Mouse (Mus musculus) lung, embryonic 14.5 days (tissue): ENCODE measurements at regions not wholly inside any gene's neighbourhood (a gene's known extent, or its start where the extent isn't known, plus 50 kb on each side); places are given as distances from the start of the nearest gene placed in this dataset.

ENCODE experiments used
- ATAC-seq: fragments of 200-750 bp; cut with Nextera tagmentation; 2 replicates; pipeline ENCODE4 v1.8.0; 2017; ENCODE audit warnings: mild to moderate bottlenecking, moderate TSS enrichment, moderate library complexity; ENCODE audit not compliant: insufficient read depth
- DNase-seq: peaks from one replicate; pipeline ENCODE4 v3.0.0-alpha.2; 2015
- H3K27ac ChIP-seq: fragments of 300-500 bp; sonication (generic); 2 replicates; pipeline ENCODE4 v1.5.1; 2014; ENCODE audit warnings: low read depth, mild to moderate bottlenecking, moderate library complexity
- H3K27me3 ChIP-seq: fragments of 300-500 bp; sonication (generic); 2 replicates; pipeline ENCODE4 v1.6.1; 2014; ENCODE audit warnings: low read length, control low read depth; ENCODE audit not compliant: insufficient read depth
- H3K36me3 ChIP-seq: fragments of 300-500 bp; sonication (generic); 2 replicates; pipeline ENCODE4 v1.6.1; 2014; ENCODE audit warnings: control low read depth; ENCODE audit not compliant: insufficient read depth
- H3K4me1 ChIP-seq: fragments of 300-500 bp; sonication (generic); 2 replicates; pipeline ENCODE4 v1.6.1; 2014; ENCODE audit warnings: antibody characterized with exemption, control low read depth; ENCODE audit not compliant: insufficient read depth
- H3K4me2 ChIP-seq: fragments of 300-500 bp; sonication (generic); 2 replicates; pipeline ENCODE4 v1.6.1; 2014; ENCODE audit warnings: mild to moderate bottlenecking
- H3K4me3 ChIP-seq: fragments of 300-500 bp; sonication (generic); 2 replicates; pipeline ENCODE4 v1.5.1; 2014; ENCODE audit warnings: low read depth, low read length
- H3K9ac ChIP-seq: fragments of 300-500 bp; sonication (generic); 2 replicates; pipeline ENCODE4 v1.6.1; 2014
- H3K9me3 ChIP-seq: fragments of 300-500 bp; sonication (generic); 2 replicates; pipeline ENCODE4 v1.6.1; 2016; ENCODE audit warnings: low read depth, low read length, control low read depth
- CTCF ChIP-seq: IDR thresholded peaks from 2 replicates; pipeline ENCODE4 v1.5.1; 2016; ENCODE audit warnings: antibody characterized with exemption, low read depth
- WGBS: fragments of 180-500 bp; shearing (Covaris S2); extraction: QIAGEN DNeasy Blood & Tissue Kit; methylation state at CpG from one replicate; pipeline ENCODE4 v1.1.7; 2014; 5-methylcytosine and 5-hydroxymethylcytosine counted together

GRCm38 (mm10) chr4:124484613-124485586, 125.7 kb downstream of the 3100002H09Rik start:
- no peaks in the 10 kb centered on the region for H3K36me3 ChIP-seq
- TF ChIP-seq CTCF, result no peak
- H3K27me3 ChIP-seq, result peaks cover 33% of the 10 kb centered on the region; the same call in 1 of the 2 replicates
- H3K9ac ChIP-seq, result no peak overlapping the region
- no peak overlapping the region for H3K27ac ChIP-seq
- 30% methylated on average over 19 of the region's 19 CpGs for WGBS
- peaks cover 12% of the 10 kb centered on the region; the same call in 1 of the 2 replicates for H3K9me3 ChIP-seq
- ATAC-seq (peak; percentile 52; the same call in 1 of the 2 replicates), DNase-seq (no peak)
- H3K4me3 ChIP-seq, result no peak overlapping the region
- 0 out of 2 replicates have a peak, but pooled peaks cover 3% of the 10 kb centered on the region for H3K4me1 ChIP-seq
- H3K4me2 ChIP-seq, result no peak overlapping the region

DNA sequence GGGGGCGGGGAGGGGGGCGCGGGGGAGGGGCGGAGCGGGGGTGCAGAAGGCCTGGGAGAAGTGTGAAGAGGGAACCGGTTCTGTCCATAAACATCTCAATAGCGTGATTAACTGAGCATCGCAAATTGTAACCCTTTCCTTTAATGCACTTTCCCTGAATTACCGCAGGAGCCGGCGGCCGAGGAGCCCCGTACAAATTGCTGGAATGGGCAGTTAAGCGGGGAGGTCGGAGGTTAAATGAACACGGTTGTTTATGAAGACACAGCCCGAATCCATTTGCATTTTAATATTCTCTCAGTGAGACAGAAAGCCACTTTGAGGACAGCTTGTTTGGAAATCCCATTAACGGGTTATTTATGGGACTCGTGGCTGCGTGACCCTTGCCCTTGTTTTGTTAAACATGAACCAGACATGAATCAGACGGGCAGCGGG, 132.7 kb downstream of the 3100002H09Rik start:
- H3K27ac ChIP-seq, result no peak overlapping the region
- no peaks in the 10 kb centered on the region for H3K36me3 ChIP-seq
- H3K4me3 ChIP-seq, result no peak overlapping the region
- H3K4me1 ChIP-seq, result no peaks in the 10 kb centered on the region
- WGBS, result 2% methylated on average over 22 of the region's 22 CpGs
- peak overlapping the region; percentile 37 for H3K4me2 ChIP-seq
- H3K9me3 ChIP-seq, result no peaks in the 10 kb centered on the region
- TF ChIP-seq CTCF, result no peak
- H3K27me3 ChIP-seq, result peaks cover 39% of the 10 kb centered on the region
- no peak overlapping the region for H3K9ac ChIP-seq
- ATAC-seq (no peak), DNase-seq (peak; percentile 73)

DNA sequence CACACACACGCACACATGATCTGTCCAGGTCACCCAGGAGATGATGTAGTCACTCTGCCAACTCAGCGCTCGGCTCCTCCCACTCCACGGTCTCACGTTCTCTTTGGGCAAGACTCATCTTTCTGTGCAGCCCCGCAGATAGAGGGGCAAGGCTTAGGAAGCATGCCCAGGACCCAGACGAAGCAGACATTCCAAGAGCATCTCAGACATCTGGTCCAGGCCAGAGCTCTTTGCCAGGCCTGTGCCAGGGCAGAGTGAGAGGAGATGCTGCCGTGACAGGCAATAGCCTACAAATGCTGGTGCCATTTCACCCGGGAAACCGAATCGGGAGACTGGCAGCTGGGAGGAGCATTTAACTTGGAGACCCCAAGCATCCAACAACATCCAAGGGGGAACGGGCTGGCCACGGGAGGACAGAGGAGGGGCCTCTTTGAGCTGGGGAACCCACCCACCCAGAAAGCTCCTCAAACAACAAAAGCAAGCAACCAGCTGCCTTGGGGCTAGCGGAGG, 133.2 kb downstream of the 3100002H09Rik start:
- DNase-seq (no peak), ATAC-seq (no peak)
- Histone ChIP-seq H3K36me3 (no peaks in the 10 kb centered on the region), H3K9ac (no peak overlapping the region), H3K4me1 (no peaks in the 10 kb centered on the region), H3K9me3 (no peaks in the 10 kb centered on the region), H3K27ac (no peak overlapping the region), H3K4me3 (no peak overlapping the region), H3K27me3 (peaks cover 41% of the 10 kb centered on the region), H3K4me2 (peak overlapping the region; percentile 37)
- WGBS, result 11% methylated on average over 14 of the region's 14 CpGs
- no peak for TF ChIP-seq CTCF

DNA sequence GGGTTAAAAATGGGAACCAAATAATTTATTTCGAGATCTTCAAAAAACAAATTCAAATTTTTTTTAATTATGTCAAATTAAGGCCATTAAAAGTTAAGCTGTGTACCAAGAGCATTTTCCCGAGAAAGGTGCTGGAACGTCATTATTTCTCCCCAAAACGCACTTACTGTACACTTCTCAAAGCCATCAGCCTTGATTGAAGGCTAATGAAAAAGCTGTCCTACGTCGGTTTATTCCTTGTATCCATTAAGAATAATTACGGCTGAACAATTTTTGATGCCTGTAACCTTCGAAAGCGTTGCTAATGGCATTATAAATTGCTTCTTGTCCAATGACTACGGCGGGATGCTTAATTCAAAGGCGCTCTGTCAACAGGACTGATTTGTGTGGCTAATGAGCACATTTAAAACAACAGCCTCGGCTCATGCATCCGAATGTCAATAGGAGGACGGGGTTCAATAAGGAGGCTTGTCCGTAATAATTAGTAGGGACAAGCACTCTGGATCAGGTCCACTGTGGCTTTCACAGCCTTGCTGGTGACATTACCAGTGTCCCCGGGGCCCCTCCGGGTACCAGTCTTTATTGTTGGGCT, 145.3 kb downstream of the 3100002H09Rik start:
- no peak overlapping the region for H3K27ac ChIP-seq
- no peak overlapping the region for H3K4me3 ChIP-seq
- no peaks in the 10 kb centered on the region for H3K9me3 ChIP-seq
- DNase-seq (no peak), ATAC-seq (no peak)
- H3K4me2 ChIP-seq, result no peak overlapping the region
- no peaks in the 10 kb centered on the region for H3K36me3 ChIP-seq
- no peak overlapping the region for H3K9ac ChIP-seq
- H3K4me1 ChIP-seq, result no peaks in the 10 kb centered on the region
- 0 out of 2 replicates have a peak, but pooled peaks cover 3% of the 10 kb centered on the region for H3K27me3 ChIP-seq
- TF ChIP-seq CTCF, result no peak
- 82% methylated on average over 18 of the region's 18 CpGs for WGBS

- Histone ChIP-seq H3K4me3 (no peak overlapping the region), H3K27me3 (0 out of 2 replicates have a peak, but pooled peaks cover 5% of the 10 kb centered on the region), H3K4me2 (no peak overlapping the region), H3K9me3 (no peaks in the 10 kb centered on the region), H3K27ac (no peak overlapping the region), H3K9ac (no peak overlapping the region), H3K4me1 (no peaks in the 10 kb centered on the region), H3K36me3 (no peaks in the 10 kb centered on the region)
- no peak for DNase-seq
- WGBS, result 36% methylated on average over 14 of the region's 14 CpGs
- TF ChIP-seq CTCF, result no peak
- ATAC-seq, result no peak
These were observed 154.9 kb downstream of the 3100002H09Rik start for GRCm38 (mm10) chr4:124455511-124456338.

GRCm38 (mm10) chr4:124451131-124451530, 159.5 kb downstream of the 3100002H09Rik start:
- H3K27me3 ChIP-seq, result 0 out of 2 replicates have a peak, but pooled peaks cover 5% of the 10 kb centered on the region
- no peaks in the 10 kb centered on the region for H3K36me3 ChIP-seq
- 10% methylated on average over 3 of the region's 3 CpGs for WGBS
- no peak for TF ChIP-seq CTCF
- DNase-seq (peak; percentile 41), ATAC-seq (peak; percentile 44; the same call in 1 of the 2 replicates)
- H3K9ac ChIP-seq, result no peak overlapping the region
- H3K4me1 ChIP-seq, result no peaks in the 10 kb centered on the region
- H3K9me3 ChIP-seq, result no peaks in the 10 kb centered on the region
- H3K4me3 ChIP-seq, result no peak overlapping the region
- H3K27ac ChIP-seq, result no peak overlapping the region
- no peak overlapping the region for H3K4me2 ChIP-seq
